Mouse (Mus musculus): ENCODE results near the gene Dhx40. TPM values are rescaled to one million over a fixed set of nuclear protein-coding genes. Genes with fewer than 3 reads are reported as not detected.
"Not testable (repeated sequence)": the region's sequence is repeated elsewhere in the genome, so short reads cannot be mapped to it uniquely, and the experiment has no call there.

Dhx40 gene
- total RNA-seq, 2 experiments from 2014 or later: 18.7 to 18.9 TPM

GRCm38 (mm10) chr11:86757142-86757479 lies 50.4 kb downstream of the Dhx40 start:
- DNase-seq: no peak
- intact Hi-C loops (cut with DNase I): loop anchor here (2.0 to 5.0 kb wide), 3 partner anchors 50 to 80 kb away; partner anchors contain the start of gene Dhx40

DNA sequence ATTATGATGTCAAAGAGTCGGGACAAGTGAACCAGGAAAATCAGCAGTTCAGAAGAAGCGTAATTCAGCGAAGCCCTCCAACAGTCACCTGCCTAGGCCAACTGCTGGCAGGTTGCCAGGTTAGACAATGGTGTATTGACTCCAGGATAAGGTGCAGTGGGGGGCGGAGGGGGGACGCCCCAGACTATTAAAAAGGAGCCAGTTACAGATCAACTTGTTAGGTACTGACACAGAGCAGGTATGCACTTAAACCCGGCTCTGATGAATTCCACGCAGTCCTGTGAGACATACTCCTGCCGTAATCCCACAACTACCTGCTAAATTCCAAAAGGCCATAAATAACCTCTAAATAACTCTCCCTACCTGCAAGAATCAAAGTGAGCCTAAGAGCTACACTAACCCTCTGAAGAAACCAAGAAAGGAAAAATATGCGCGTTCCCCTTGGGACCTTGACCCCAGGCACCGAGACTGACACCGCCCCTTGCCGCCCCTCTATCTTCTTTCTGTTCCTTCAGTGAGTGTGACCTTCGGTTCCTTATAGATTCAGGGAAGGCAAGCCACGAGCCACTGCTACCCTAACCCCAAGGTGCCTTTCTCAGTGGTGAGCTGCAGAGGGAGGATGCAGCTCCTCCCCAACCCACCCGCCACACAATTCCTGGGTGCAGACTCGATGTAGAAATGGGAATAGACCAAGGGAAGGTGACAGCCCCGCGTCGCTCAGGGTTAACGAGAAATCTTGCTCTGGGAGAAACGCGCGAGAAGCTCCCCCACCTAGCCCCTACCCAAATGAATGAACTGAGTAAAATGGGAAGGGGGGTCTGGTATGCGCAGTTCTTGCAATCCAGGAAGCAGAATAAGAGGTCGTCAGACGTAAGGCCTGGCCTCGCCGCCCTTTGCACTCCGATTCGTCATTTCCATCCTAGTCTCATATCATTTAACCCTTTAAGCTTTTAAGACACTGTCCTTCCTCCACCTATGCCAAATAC lies 51.1 kb downstream of the Dhx40 start:
- intact Hi-C loops (cut with DNase I): loop anchor here (2.0 to 5.0 kb wide), 3 partner anchors 50 to 81 kb away; partner anchors contain the start of gene Dhx40
- DNase-seq: peak; percentile 58 to 61

DNA sequence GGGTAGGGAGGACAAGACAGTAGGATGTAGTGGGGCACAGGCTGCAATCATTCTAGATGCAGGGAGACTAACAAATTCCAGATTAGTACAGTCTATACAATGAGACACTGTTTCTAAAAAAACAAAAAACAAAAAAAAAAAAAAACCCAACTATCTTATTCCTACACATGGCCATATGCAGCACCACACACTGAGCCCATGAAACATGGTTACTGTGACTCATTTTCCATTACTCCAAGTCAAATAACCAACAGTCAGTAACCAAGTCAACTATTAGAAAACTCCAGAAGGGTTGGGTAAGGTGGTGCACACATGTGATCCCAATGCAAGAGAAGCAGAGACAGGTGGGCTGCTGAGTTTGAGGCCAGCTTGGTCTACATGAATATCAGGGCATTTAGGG lies 55.1 kb downstream of the Dhx40 start:
- no peak for DNase-seq
- intact Hi-C loops (cut with DNase I): no loop called here

DNA sequence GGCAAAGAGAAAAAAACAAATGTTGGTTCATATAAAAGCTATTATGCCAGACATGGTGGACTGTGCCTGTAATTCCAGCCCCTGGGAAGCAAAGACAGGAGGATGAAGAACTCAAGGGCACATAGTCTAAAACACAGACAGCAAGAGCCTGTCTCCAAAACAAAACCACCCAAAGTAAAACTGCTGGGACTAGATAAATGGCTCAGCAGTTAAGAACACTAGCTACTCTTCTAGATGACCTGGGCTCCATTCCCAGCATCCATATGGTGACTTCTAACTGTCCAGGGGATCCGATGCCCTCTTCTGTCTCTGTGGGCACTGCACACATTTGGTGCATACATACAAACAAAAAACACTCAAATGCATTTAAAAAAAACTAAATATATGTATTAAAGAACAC lies 56.5 kb downstream of the Dhx40 start:
- DNase-seq: no peak
- intact Hi-C loops (cut with DNase I): no loop called here

GRCm38 (mm10) chr11:86749776-86750423 lies 57.6 kb downstream of the Dhx40 start:
- intact Hi-C loops (cut with DNase I): no loop called here
- no peak for DNase-seq

GRCm38 (mm10) chr11:86745634-86746404 lies 61.7 kb downstream of the Dhx40 start:
- no peak for DNase-seq
- intact Hi-C loops (cut with DNase I): no loop called here

GRCm38 (mm10) chr11:86742605-86743004 lies 64.9 kb downstream of the Dhx40 start:
- intact Hi-C loops (cut with DNase I): no loop called here
- DNase-seq: no peak

DNA sequence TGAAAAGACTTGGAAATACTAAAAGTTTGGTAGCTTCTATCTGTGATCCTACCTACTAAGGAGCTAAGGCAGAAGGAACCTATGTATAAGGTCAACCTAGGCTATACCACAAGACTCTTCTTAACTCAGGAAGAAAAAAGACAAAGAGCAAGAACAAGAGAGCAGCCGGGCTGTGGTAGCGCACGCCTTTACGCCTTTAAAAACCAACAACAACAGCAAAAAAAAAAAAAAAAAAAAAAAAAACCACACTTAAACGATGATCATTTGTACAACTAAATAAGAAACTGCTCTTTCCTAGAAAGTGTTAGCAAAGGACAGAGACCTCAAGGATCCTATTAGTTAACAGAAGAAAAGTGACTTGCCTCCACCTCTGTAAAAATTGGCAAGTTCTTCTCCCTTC lies 66.0 kb downstream of the Dhx40 start:
- no peak for DNase-seq
- intact Hi-C loops (cut with DNase I): no loop called here

DNA sequence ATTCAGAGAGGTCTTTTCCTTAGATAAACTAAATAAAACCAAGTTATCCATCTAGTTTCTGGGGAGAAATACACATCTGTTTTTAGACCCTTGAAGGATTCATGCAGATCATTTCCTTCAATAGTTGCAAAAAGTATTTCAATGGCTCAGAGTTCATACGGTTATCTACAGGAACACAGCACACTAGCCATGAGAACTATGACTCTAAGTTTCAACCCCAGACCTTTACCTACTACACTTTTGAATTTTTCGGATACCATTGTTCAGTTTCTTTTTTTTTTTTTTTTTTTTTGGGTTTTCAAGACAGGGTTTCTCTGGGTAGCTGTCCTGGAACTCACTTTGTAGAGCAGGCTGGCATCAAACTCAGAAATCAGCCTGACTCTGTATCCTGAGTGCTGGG lies 68.1 kb downstream of the Dhx40 start:
- DNase-seq: no peak
- intact Hi-C loops (cut with DNase I): no loop called here

DNA sequence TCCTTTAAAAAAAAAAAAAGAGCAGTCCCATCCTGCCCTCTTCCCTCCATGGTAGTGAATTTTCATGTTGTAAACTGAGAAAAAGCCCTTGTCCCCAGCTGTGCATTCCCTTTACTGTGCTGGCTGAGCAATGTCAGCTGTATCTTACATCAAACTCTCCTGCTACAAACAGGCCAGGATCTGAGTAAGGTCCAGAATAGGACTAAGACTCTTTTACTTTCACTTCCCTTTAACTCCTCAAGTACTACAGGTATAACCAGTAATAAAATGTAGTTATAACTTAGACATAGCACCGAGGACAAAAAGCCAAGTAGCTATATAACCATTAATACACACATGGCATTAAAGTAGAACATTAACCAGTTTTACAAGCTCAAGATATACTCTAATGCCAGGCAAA lies 68.6 kb downstream of the Dhx40 start:
- intact Hi-C loops (cut with DNase I): no loop called here
- DNase-seq: no peak

GRCm38 (mm10) chr11:86738308-86738707 lies 69.2 kb downstream of the Dhx40 start:
- intact Hi-C loops (cut with DNase I); DNase-seq: not testable (repeated sequence)

DNA sequence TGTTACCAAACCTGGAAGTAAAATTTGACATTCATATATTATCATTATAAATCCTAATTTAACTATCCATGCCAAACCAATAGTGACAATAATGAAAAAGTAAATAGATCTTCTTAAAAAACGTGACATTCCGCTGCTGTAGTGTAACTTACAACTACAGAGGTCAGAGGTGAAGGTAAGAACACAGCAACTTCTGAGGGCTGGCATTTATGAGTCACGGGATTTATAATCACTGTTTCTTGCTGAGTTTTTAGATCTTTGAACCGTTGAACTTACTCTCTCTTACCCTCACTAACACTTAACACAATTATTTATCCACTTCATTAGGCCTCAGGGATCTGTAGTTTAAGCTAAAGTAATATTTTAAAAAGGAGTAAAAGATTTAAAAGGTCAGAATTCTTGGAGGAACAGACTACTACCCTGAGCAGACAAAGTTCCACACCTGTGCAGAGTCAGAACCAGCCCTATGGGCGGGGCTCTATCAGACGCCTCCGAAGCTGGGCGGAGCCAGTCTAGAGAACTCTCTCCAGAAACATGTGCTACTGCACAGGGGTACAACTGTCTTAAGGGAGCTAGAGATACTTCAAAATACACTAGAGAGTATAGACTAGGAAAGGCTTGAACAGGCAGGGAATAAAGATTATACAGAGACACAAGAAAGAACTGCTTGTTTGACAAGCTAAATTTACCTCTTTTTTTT lies 70.1 kb downstream of the Dhx40 start:
- DNase-seq: no peak
- intact Hi-C loops (cut with DNase I): no loop called here

DNA sequence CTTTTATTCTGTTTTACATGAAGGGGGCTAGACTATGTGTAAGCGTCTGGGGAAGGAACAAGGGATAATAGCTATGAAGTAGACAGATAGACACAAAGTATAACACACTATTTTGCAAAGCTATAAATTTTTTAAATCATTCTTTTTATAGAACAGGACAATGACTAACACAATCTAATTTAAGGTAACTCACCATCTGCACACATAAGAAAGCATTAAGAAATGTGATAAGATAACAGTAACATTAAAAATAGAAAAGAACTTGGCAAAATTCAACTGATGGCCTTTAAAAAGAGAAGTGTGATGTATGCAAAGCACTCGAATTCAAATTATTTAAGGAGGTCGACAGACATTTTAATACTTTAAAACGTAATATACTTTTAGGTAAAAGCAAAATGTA lies 72.6 kb downstream of the Dhx40 start:
- intact Hi-C loops (cut with DNase I): no loop called here
- no peak for DNase-seq

DNA sequence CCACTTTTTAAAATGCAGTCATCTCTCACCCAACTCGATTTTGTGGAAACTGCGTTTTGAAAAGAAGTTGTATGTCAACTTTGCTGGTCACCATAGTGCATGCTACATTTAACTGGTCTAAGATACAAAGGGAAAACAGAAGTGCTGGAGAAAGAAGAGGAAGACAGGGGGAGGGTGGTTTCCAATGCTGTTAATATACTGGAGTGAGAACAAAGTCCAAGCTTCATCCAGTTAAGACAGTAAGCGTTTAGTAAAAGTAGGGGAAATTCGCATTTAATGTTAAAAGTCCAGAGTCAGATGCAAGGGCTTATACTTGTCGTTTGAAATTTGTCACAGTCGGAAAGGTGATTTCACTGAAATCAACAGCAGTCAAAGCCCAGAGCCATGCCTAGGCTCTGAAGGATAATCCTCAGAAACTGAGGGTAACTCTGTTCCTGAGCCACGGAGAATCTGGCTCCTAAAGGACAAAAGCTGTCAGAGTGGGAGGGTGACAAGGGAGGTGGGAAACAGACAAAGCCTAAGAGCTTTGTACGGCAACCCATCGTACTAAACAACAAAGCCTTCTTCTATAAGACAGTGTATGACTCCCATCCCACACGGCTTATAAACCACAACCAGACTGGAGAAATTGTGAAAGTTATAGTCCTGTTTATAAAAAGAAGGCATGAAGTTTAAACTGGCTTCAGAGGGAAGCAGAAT lies 73.2 kb downstream of the Dhx40 start:
- intact Hi-C loops (cut with DNase I): no loop called here
- no peak for DNase-seq

- intact Hi-C loops (cut with DNase I): no loop called here
- DNase-seq: no peak
These were observed 76.1 kb downstream of the Dhx40 start for GRCm38 (mm10) chr11:86731443-86731842.

GRCm38 (mm10) chr11:86725607-86726006 lies 81.9 kb downstream of the Dhx40 start:
- DNase-seq: no peak
- intact Hi-C loops (cut with DNase I): no loop called here

- intact Hi-C loops (cut with DNase I): no loop called here
These were observed 82.6 kb downstream of the Dhx40 start for GRCm38 (mm10) chr11:86724982-86725381.

GRCm38 (mm10) chr11:86724004-86724403 lies 83.5 kb downstream of the Dhx40 start:
- intact Hi-C loops (cut with DNase I): no loop called here
- no peak for DNase-seq

More at GRCm38 (mm10) chr11:86724982-86725381, 82.6 kb downstream of the Dhx40 start:
- DNase-seq: no peak

- intact Hi-C loops (cut with DNase I): no loop called here
- no peak for DNase-seq
These were observed 88.2 kb downstream of the Dhx40 start for GRCm38 (mm10) chr11:86719390-86719789.

Measured in heart, postnatal 36 days (tissue).